Mouse (Mus musculus): Measurements from ENCODE around the gene Yars2. TPM values are rescaled to one million over a fixed set of nuclear protein-coding genes. Genes with fewer than 3 reads are reported as not detected.
A peak's percentile ranks its signal among the peaks of the same experiment; 100 is the strongest.
"Not testable (repeated sequence)": the region's sequence is repeated elsewhere in the genome, so short reads cannot be mapped to it uniquely, and the experiment has no call there.

Gene Yars2
- 29.0 and 30.6 TPM in 2 replicates for total RNA-seq (2021)
- long read RNA-seq, transcript Yars2-201 (5 exons, 1,574 nt) = major isoform, 49 of 76 reads
- long read RNA-seq, transcript Yars2-203 (5 exons, 1,528 nt) = minor isoform, 17 of 76 reads
- long read RNA-seq, partial matches to known transcripts = 0 of 76 reads
- long read RNA-seq, other reads (novel, unspliced or antisense) = 9 of 76 reads

DNA sequence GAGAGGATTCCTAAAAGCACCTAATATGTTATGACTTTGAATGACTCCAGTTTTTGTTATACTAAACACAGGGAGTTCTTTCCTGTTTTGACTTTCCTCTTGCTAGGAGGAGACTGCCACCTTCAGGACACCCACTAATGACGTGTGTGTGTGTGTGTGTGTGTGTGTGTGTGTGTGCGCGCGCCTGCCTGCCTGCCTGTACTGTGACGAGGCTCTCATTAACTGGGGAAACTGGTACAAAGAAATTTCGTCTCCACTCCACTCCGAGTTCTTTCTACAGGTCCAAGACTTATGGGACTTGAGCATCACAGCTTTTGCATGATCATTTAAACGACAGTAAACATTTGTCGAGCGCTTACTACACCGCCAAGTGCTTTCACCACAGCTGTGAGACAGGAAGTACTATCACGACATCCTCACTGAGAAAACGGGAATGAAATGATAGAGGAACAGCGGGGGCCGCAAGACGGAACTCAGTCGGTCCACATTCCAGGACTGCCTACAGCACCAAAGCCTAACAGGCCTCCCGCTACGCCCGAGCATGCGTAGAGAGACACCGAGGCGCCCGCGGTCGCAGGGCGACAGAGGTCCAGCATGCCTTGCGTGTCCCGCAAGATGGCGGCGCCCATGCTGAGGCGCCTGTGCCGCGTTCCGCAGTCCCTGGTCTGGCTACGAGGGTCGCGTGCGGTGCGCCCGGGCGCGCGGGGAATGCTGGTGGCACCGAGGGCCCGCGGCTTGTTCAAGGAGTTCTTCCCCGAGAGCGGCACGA, at the start of gene Yars2:
TSS of gene Yars2 (plus strand) at position 597 of the 769 bp plus-strand sequence.
- peak; percentile 93 for DNase-seq

GRCm38 (mm10) chr16:16253326-16254074, 49.3 kb upstream of the Yars2 start:
- DNase-seq = no peak

DNA sequence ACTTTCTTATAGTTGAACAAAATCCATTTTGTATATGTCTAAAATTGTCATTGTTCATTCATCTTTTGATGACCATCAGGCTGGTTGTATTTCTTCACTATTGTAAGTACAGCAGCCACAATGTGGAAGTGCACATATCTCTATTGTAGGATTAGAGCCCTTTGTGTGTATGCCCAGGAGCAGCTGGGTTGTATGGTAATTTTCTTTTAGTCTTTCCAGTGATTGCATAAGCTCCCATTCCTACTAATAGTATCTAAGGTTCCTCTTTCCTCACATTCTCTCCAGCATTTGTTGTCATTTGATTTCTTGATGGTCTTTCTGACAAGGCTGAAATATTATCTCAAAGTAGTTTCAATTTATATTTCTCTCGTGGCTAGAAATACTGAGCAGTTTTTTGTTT, 47.5 kb upstream of the Yars2 start:
- DNase-seq = no peak

GRCm38 (mm10) chr16:16255874-16256273, 46.9 kb upstream of the Yars2 start:
- no peak for DNase-seq

GRCm38 (mm10) chr16:16256672-16257071, 46.1 kb upstream of the Yars2 start:
- DNase-seq = no peak

DNA sequence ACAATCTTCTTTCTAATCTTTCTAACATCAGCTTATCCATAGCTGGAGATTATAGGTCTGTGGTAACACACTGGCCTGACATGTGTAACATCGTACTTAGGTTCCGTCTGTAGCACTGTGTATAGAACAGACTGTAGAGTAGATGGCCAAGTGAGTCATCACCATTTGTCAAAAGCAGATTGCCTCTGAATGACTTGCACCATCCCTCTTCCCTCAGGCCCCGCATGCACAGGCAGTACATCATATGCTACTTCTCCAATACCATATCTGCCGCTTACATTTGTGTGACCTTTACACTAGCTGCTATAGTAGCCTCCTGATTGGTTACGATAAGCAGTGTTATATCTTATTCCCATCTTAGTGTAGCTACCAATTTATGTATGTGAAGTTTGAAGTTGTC, 41.9 kb upstream of the Yars2 start:
- DNase-seq = no peak

GRCm38 (mm10) chr16:16261481-16261880, 41.3 kb upstream of the Yars2 start:
- DNase-seq = no peak

DNA sequence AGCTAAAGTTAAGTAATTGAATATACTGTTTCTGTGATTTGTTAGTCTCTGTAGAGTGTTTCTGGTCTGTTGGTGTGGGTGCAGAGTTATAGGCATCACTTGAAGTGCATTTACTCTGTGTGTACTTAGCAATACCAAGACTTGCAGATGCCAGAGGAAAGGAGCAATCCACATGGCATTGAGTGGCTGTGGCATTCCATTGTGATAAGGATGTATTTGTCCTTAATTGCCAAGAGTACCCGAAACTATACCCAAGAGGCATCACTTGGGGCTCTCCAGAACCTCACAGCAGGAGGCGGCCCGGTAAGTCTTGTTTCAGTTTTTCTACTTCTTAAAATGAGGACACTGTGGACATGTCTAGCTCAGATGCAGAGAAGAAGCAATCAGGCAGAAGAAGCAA, 40.3 kb upstream of the Yars2 start:
- DNase-seq = no peak

- no peak for DNase-seq
These were observed 29.8 kb upstream of the Yars2 start for GRCm38 (mm10) chr16:16272978-16273377.

DNA sequence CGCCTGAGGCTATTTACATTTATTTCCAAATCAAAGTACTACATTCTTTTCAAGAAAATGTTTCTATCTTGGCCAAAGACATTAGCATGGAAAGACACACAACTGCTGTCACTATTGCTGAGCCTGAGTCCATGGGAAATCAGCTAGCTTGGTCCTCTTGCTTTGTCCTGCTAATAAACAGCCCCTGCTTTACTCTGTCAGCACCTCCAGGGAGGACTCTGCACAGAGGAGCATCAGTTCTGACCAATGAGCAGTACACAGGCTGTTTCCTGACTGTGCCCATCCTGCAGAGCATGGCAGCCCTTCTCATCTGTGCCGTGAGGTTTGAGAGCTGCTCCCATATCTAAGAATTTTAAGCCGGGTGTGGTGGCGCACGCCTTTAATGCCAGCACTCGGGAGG, 29.0 kb upstream of the Yars2 start:
- no peak for DNase-seq

- peak; percentile 56 for DNase-seq
These were observed 518 bp downstream of the Yars2 start for GRCm38 (mm10) chr16:16303138-16303827.

GRCm38 (mm10) chr16:16303888-16304287, 1.1 kb downstream of the Yars2 start:
- no peak for DNase-seq

DNA sequence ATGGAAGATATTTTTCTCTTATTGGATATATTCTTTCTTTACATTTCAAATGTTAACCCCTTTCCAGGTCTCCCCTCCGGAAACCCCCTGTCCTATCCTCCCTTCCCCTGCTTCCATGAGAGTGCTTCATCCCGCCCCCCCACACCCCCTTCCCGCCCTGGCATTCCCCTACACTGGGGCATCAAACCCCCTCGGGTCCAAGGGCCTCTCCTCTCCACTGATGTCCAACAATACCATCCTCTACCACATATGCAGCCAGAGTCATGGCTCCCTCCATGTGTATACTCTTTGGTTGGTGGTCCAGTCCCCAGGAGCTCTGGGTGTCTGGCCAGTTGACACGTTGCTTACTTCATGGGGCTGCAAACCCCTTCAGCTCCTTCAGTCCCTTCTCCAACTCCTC, 8.6 kb downstream of the Yars2 start:
- no peak for DNase-seq

DNA sequence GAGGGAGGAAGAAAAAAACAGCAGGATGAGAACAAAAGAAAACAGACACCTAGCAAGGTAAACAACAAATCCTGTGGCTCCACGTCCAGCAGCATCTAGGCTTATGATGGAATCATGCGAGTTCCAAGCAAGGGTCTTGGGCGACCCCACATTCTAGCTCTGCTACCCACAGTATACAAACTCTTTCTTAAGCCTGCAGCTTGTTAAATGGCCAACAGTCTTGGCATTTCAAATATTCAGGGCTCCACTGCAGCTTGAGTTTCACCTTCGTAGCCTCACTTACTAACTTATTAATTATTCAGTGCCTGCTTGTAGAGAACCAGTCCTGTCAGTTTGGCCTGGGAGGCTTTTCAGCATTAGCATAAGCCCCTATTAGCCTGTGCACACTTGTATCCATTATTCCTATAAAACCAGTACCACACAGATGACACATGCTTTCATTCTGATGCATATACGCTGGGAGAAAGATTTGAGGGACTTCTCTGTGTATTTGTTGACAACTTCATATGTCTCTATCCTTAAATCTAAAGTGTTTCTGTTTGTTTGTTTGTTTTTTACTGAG, 23.1 kb downstream of the Yars2 start:
- DNase-seq = no peak

DNA sequence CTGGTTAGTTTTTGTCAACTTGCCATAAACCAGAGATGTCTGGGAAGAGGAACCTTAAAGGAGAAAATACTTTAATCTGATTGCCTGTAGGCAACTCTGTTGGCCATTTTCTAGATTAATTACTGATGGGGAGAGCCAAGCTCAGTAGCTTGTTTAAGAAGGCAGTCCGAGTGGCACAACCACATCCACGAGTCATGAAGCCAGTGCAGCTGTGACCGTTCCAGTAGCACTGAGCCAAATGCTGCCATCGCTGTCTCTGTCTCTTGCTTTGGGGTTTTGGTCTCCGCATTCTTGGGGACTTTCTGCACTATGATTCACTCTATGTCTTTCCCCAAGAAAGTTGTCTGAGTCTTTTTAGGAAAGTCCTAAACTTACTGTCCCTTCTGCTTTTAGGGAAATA, 43.7 kb downstream of the Yars2 start:
- DNase-seq = no peak

GRCm38 (mm10) chr16:16357908-16358307, 55.1 kb downstream of the Yars2 start:
- DNase-seq = no peak

GRCm38 (mm10) chr16:16358481-16359100, 55.8 kb downstream of the Yars2 start, which contains the start of gene Dnm1l:
Gene Dnm1l (minus strand): TSS chr16:16358959.
- peak; percentile 94 for DNase-seq

- not testable (repeated sequence) for DNase-seq
These were observed 56.3 kb downstream of the Yars2 start for GRCm38 (mm10) chr16:16359101-16359482.
